Mouse (Mus musculus) right cerebral cortex, postnatal 14 days (tissue): ENCODE results near the gene Tlx2.
A peak's percentile ranks its signal among the peaks of the same experiment; 100 is the strongest.

Experiments
- DNase-seq: peaks from one replicate; pipeline ENCODE4 v3.0.0; 2022

The Tlx2 gene

GRCm38 (mm10) chr6:83070247-83070310, at the start of gene Tlx2:
Gene Tlx2, minus strand, starts transcription at chr6:83070293.
- no peak for DNase-seq

- DNase-seq: no peak
Observed at GRCm38 (mm10) chr6:83119734-83120051, 49.6 kb upstream of the Tlx2 start.

- DNase-seq: no peak
Observed at GRCm38 (mm10) chr6:83118825-83119733, 49.0 kb upstream of the Tlx2 start.

GRCm38 (mm10) chr6:83118369-83118768, 48.3 kb upstream of the Tlx2 start:
- DNase-seq: no peak

- DNase-seq: no peak
Observed at GRCm38 (mm10) chr6:83117616-83118015, 47.5 kb upstream of the Tlx2 start.

GRCm38 (mm10) chr6:83117165-83117438, 47.0 kb upstream of the Tlx2 start:
- DNase-seq: no peak

GRCm38 (mm10) chr6:83116373-83117164, 46.5 kb upstream of the Tlx2 start:
- DNase-seq: no peak

- no peak for DNase-seq
Observed at GRCm38 (mm10) chr6:83115682-83116372, 45.7 kb upstream of the Tlx2 start.

GRCm38 (mm10) chr6:83115011-83115671, 45.0 kb upstream of the Tlx2 start, which contains the start of gene Mogs:
Gene Mogs, plus strand, starts transcription at chr6:83115496.
- DNase-seq: peak; percentile 94

GRCm38 (mm10) chr6:83111510-83112136, 41.5 kb upstream of the Tlx2 start:
- DNase-seq: no peak

GRCm38 (mm10) chr6:83108762-83109668, 38.9 kb upstream of the Tlx2 start, which contains the start of gene Mrpl53:
Gene Mrpl53, plus strand, starts transcription at chr6:83109040.
- peak; percentile 77 for DNase-seq

GRCm38 (mm10) chr6:83107566-83108400, 37.7 kb upstream of the Tlx2 start:
- DNase-seq: peak; percentile 85

GRCm38 (mm10) chr6:83104158-83104557, 34.1 kb upstream of the Tlx2 start:
- DNase-seq: no peak

GRCm38 (mm10) chr6:83103130-83103650, 33.1 kb upstream of the Tlx2 start:
- DNase-seq: no peak

- peak; percentile 64 for DNase-seq
Observed at GRCm38 (mm10) chr6:83101688-83102556, 31.8 kb upstream of the Tlx2 start.

- DNase-seq: peak; percentile 83
Observed at GRCm38 (mm10) chr6:83101316-83101687, 31.2 kb upstream of the Tlx2 start, which contains the start of the genes Ccdc142 and Gm42688. Gene Ccdc142, plus strand, starts transcription at chr6:83101601. Gene Gm42688, plus strand, starts transcription at chr6:83101617.

- DNase-seq: no peak
Observed at GRCm38 (mm10) chr6:83098411-83098810, 28.3 kb upstream of the Tlx2 start.

- DNase-seq: no peak
Observed at GRCm38 (mm10) chr6:83095968-83096367, 25.9 kb upstream of the Tlx2 start.

GRCm38 (mm10) chr6:83092416-83093127, 22.5 kb upstream of the Tlx2 start:
- DNase-seq: no peak
